Mouse (Mus musculus) hindbrain, postnatal 0 days (tissue): Measurements from ENCODE around the gene Il24. TPM values are rescaled to one million over a fixed set of nuclear protein-coding genes. Genes with fewer than 3 reads are reported as not detected.

Source experiments
- ATAC-seq: fragments of 200-750 bp; cut with Nextera tagmentation; 2 replicates; pipeline ENCODE4 v1.8.0; 2017; ENCODE audit warnings: mild to moderate bottlenecking, moderate TSS enrichment, moderate library complexity
- DNase-seq: peaks from one replicate; pipeline ENCODE4 v3.0.0-alpha.2; 2015; ENCODE audit warnings: low spot score
- H3K27ac ChIP-seq: fragments of 300-500 bp; sonication (generic); 2 replicates; pipeline ENCODE4 v1.5.1; 2014; ENCODE audit warnings: mild to moderate bottlenecking
- H3K27me3 ChIP-seq: fragments of 300-500 bp; sonication (generic); 2 replicates; pipeline ENCODE4 v1.6.1; 2014; ENCODE audit warnings: low read length, mixed read lengths; ENCODE audit not compliant: insufficient read depth
- H3K36me3 ChIP-seq: fragments of 300-500 bp; sonication (generic); 2 replicates; pipeline ENCODE4 v1.6.1; 2014; ENCODE audit warnings: low read length, mixed read lengths; ENCODE audit not compliant: insufficient read depth
- H3K4me1 ChIP-seq: fragments of 300-500 bp; sonication (generic); 2 replicates; pipeline ENCODE4 v1.6.1; 2014; ENCODE audit warnings: antibody characterized with exemption, low read length, mixed read lengths; ENCODE audit not compliant: insufficient read depth
- H3K4me2 ChIP-seq: fragments of 300-500 bp; sonication (generic); 2 replicates; pipeline ENCODE4 v1.6.1; 2014; ENCODE audit warnings: low read depth, mild to moderate bottlenecking, low read length, moderate library complexity, mixed read lengths
- H3K4me3 ChIP-seq: fragments of 300-500 bp; sonication (generic); 2 replicates; pipeline ENCODE4 v1.5.1; 2014; ENCODE audit warnings: low read length
- H3K9ac ChIP-seq: fragments of 300-500 bp; sonication (generic); replicated peaks from 2 replicates; pipeline ENCODE4 v1.6.1; 2014; ENCODE audit warnings: mild to moderate bottlenecking, low read length, moderate library complexity, mixed read lengths
- H3K9me3 ChIP-seq: fragments of 300-500 bp; sonication (generic); 2 replicates; pipeline ENCODE4 v1.6.1; 2016; ENCODE audit warnings: low read length, mixed read lengths
- CTCF ChIP-seq: IDR thresholded peaks from 2 replicates; pipeline ENCODE4 v1.5.1; 2016; ENCODE audit warnings: antibody characterized with exemption, control low read depth, low read depth
- WGBS: fragments of 180-500 bp; shearing (Covaris S2); extraction: QIAGEN DNeasy Blood & Tissue Kit; methylation state at CpG from one replicate; pipeline ENCODE4 v1.1.7; 2014; 5-methylcytosine and 5-hydroxymethylcytosine counted together
- polyA plus RNA-seq: library from polyadenylated mRNA; unstranded; fragments of >200 nt; fragmentation: Nextera tagmentation; extraction: Ambion mirVana; gene quantifications from 2 replicates; pipeline ENCODE4 v1.2.1, GENCODE M21; 2015
- total RNA-seq: library from RNA; depleted of rRNA; stranded (reverse); fragments of >200 nt; gene quantifications from 2 replicates; pipeline ENCODE4 v1.2.3, GENCODE M21; 2014

Il24 gene
- total and polyA plus RNA-seq, 2 experiments from 2014 or later, result not detected

DNA sequence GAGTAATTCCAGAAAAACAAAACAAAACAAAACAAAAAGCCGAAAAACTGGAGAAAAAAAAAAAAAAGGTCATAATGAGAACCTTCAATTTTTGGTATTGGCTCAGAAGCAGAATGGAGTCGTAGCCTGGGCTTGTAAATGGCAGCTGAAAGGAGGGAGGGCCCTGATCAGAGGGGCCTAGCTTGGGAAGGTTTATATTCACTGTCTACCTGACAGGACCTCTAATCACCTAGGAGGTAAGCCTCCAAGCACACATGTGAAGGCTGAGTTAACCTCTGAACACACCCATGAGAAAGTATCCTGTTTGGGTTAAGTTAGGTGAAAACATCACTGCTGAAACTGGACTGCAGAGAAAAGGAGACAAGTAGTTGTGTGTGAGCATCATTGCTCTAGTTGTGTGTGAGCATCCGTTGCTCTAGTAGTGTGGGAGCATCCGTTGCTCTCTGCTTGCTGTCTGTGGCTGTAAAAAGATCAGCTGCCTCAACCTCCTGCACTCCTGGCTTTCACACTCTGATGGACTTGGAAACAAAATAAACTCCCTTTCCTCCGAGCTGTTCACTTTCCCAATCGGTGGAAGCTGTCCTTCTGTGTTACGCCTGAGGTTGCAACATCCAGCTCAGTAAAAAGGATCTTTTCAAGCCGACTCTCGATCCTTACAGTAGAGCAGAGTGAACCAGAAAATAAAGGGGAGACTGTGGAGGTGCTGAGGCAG is 6.2 kb upstream of the Il24 start:
- H3K36me3 ChIP-seq, result no peaks in the 10 kb centered on the region
- H3K27ac ChIP-seq, result no peak overlapping the region
- no peak overlapping the region for H3K9ac ChIP-seq
- no peaks in the 10 kb centered on the region for H3K27me3 ChIP-seq
- H3K4me2 ChIP-seq, result no peak overlapping the region
- ATAC-seq (no peak), DNase-seq (no peak)
- no peak for TF ChIP-seq CTCF
- no peaks in the 10 kb centered on the region for H3K9me3 ChIP-seq
- 65% methylated on average over 9 of the region's 9 CpGs for WGBS
- H3K4me3 ChIP-seq, result no peak overlapping the region
- no peaks in the 10 kb centered on the region for H3K4me1 ChIP-seq

DNA sequence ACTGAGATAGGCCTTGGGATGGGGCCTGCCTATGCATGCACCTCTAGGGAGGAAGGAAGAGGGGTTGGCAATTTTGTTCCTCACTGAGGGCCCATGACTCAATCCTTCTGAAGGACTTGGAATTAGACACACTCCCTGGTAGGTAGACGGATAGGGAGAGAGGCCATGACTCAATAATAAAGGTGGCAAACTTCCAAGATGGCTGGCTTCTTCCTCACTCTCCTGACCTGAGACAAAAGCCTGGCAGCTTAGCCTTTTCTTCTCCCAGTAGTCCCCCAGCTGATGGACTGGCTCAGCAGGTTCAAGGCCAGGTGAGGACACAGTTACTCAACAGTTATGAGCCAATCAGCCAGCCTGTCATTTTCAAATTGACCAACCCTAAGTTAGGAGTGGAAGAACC is 5.2 kb upstream of the Il24 start:
- no peak overlapping the region for H3K9ac ChIP-seq
- H3K4me2 ChIP-seq, result no peak overlapping the region
- no peaks in the 10 kb centered on the region for H3K4me1 ChIP-seq
- no peak overlapping the region for H3K4me3 ChIP-seq
- TF ChIP-seq CTCF, result no peak
- H3K36me3 ChIP-seq, result no peaks in the 10 kb centered on the region
- no peak overlapping the region for H3K27ac ChIP-seq
- 47% methylated on average over 1 of the region's 1 CpGs for WGBS
- no peaks in the 10 kb centered on the region for H3K9me3 ChIP-seq
- no peak for DNase-seq
- H3K27me3 ChIP-seq, result no peaks in the 10 kb centered on the region
- no peak for ATAC-seq

DNA sequence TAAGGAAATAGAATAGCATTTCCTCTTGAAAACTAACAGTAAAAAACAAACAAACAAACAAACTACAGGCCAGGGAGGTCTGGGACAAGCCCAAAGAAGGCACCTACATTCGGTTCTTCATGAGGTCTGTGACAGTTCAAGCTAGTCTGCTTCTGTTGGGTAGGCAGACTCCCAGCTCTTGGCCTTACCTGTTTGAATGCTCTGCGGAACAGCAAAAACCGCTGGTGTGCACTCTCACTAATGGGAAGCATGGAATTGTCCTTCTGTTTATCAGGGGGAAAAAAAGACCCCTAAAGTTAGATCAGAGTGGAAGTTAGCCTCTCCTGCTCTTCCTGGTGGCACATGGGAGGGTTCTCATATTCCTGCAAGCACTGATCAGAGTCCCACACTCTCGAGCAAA is 4.1 kb downstream of the Il24 start:
- no peak for ATAC-seq
- H3K27me3 ChIP-seq, result peaks cover 3% of the 10 kb centered on the region; the same call in 1 of the 2 replicates
- no peak for DNase-seq
- H3K9me3 ChIP-seq, result no peaks in the 10 kb centered on the region
- H3K9ac ChIP-seq, result no peak overlapping the region
- H3K4me2 ChIP-seq, result no peak overlapping the region
- TF ChIP-seq CTCF, result no peak
- no peak overlapping the region for H3K27ac ChIP-seq
- no peaks in the 10 kb centered on the region for H3K36me3 ChIP-seq
- no peaks in the 10 kb centered on the region for H3K4me1 ChIP-seq
- H3K4me3 ChIP-seq, result no peak overlapping the region
- 86% methylated on average over 4 of the region's 4 CpGs for WGBS

DNA sequence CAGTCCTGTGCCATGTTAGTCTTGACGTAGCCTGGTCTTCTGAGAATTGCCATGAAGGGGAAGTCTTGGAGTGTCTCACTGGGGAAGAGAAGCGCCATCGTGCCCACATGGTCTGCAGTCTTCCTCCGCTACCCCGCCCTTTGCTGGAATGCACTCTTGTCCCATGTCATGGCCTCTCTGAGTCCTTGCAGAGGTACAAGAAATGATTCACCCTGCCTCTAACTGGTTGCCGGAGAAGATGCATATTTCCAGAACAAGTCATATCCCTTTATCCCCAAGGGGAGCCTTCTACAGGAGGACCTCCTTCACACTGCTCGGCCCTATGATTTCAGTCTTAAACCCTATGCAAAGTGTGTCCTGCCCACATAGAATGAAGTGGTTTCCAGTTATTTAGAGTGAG is 7.3 kb downstream of the Il24 start:
- H3K9me3 ChIP-seq, result no peaks in the 10 kb centered on the region
- H3K4me3 ChIP-seq, result no peak overlapping the region
- no peak overlapping the region for H3K9ac ChIP-seq
- H3K36me3 ChIP-seq, result no peaks in the 10 kb centered on the region
- DNase-seq, result no peak
- no peaks in the 10 kb centered on the region for H3K4me1 ChIP-seq
- peaks cover 3% of the 10 kb centered on the region; the same call in 1 of the 2 replicates for H3K27me3 ChIP-seq
- H3K4me2 ChIP-seq, result no peak overlapping the region
- no peak for ATAC-seq
- no peak overlapping the region for H3K27ac ChIP-seq
- no peak for TF ChIP-seq CTCF
- 95% methylated on average over 7 of the region's 7 CpGs for WGBS

DNA sequence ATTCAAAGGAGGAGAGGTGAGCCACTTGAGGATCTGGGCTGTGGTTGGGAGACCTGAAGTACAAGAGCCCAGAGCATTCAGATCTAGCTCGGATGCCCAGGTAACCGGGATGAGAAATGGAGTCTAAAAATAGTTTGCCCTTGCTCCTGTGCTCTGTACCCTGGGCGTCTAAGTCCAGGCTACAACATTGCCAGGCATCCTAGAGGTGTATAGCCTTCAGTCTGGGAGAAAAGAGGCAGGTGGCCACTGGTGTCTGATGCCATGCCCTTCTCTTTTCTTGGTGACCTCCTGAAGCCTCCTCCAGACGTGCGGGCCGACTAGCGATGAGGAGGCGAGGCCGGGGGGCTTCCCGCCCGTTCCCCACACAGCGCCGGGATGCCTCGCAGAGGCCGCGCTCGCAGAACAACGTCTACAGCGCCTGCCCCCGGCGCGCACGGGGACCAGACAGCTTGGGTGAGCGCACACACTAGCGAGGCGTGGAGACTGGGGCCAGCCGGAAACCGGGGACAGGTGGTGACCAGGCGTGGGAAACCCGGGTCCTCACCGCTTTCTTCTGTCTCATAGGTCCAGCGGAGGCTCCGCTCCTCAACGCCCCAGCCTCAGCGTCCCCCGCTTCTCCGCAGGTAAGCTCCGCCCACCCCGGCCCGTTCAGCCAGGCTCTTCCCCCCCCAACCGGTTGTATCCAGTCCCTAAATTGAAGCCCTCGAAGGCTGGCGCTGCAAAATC is 9.2 kb downstream of the Il24 start:
- DNase-seq (peak; percentile 48), ATAC-seq (peak; percentile 83)
- Histone ChIP-seq H3K9me3 (no peaks in the 10 kb centered on the region), H3K36me3 (no peaks in the 10 kb centered on the region), H3K27ac (no peak overlapping the region), H3K27me3 (peaks cover 3% of the 10 kb centered on the region; the same call in 1 of the 2 replicates), H3K4me3 (peak overlapping the region; percentile 46), H3K4me2 (peak overlapping the region; percentile 77), H3K9ac (peak overlapping the region; percentile 47), H3K4me1 (no peaks in the 10 kb centered on the region)
- 3% methylated on average over 43 of the region's 43 CpGs for WGBS
- TF ChIP-seq CTCF, result no peak

DNA sequence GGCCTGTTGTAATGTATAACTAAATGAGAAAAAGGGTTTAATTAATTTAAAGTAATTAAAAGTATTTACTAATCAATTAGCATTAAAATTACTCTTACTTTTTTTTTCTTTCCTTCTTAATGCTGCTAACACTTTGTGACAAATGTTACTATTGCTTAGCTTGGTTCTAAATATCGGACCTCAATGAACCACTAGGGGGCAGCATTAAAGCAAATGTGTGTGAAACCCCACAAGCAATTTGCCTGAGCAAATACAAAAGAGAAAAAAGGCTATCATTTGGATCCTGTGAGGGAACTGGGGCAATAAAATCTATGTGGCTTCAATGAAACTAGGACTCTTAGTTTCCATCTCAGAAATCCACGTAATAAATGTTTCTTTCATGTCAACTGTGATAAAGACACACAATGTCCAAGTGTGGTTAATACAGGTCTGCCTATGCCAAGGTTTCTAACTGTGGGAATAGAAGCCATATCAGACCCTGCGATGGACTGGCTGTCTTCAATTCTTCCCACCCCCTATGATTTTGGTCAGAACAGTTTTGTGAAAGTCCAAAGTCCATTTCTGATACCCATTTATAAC is 10.2 kb downstream of the Il24 start:
- peak; percentile 94 for DNase-seq
- Histone ChIP-seq H3K9ac (no peak overlapping the region), H3K9me3 (no peaks in the 10 kb centered on the region), H3K4me2 (no peak overlapping the region), H3K27ac (no peak overlapping the region), H3K4me3 (no peak overlapping the region), H3K27me3 (peaks cover 3% of the 10 kb centered on the region; the same call in 1 of the 2 replicates), H3K4me1 (no peaks in the 10 kb centered on the region), H3K36me3 (no peaks in the 10 kb centered on the region)
- 25% methylated on average over 3 of the region's 3 CpGs for WGBS
- TF ChIP-seq CTCF, result peak; percentile 82
- ATAC-seq, result no peak; the same call in 1 of the 2 replicates

DNA sequence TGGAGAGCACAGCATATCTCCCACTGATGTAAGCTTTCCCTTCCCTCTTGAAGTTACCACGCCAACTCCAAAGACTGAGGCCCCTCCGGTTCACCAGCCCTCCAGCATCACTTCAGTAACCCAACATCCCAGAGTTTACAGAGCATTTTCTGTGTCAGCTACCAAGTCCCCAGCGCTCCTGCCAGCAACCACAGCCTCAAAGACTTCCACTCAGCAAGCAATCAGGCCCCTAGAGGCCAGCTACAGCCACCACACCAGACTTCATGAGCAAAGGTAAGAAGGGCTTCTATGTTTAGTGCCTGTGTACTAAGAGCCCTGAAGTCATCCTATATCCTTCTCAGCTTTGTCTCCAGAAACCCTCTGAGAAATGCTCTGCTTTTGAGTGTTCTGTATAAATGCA is 11.3 kb downstream of the Il24 start:
- no peak overlapping the region for H3K4me3 ChIP-seq
- WGBS, result 72% methylated on average over 3 of the region's 3 CpGs
- TF ChIP-seq CTCF, result no peak

More for the DNA sequence above, 11.3 kb downstream of the Il24 start:
- no peak for DNase-seq
- Histone ChIP-seq H3K36me3 (no peaks in the 10 kb centered on the region), H3K4me2 (no peak overlapping the region), H3K27ac (no peak overlapping the region), H3K27me3 (peaks cover 3% of the 10 kb centered on the region; the same call in 1 of the 2 replicates), H3K9ac (no peak overlapping the region), H3K9me3 (no peaks in the 10 kb centered on the region), H3K4me1 (no peaks in the 10 kb centered on the region)
- no peak for ATAC-seq
